Mouse (Mus musculus) CD8-positive naive resting alpha-beta T cell, adult 2 months (primary cell): Measurements from ENCODE around the gene Hist1h3e.
A peak's percentile ranks its signal among the peaks of the same experiment; 100 is the strongest.
"Not testable (repeated sequence)": the region's sequence is repeated elsewhere in the genome, so short reads cannot be mapped to it uniquely, and the experiment has no call there.

Source experiments
- DNase-seq, 2 experiments: peaks; one replicate each; pipeline ENCODE4 v3.0.0; 2022; ENCODE audit warnings: low read depth in 2 of 2, low spot score in 2 of 2

Hist1h3e gene

GRCm38 (mm10) chr13:23564482-23564881 is 2.3 kb upstream of the Hist1h3e start:
- no peak for DNase-seq

GRCm38 (mm10) chr13:23562699-23563462 is 712 bp upstream of the Hist1h3e start:
- DNase-seq = peak in 1 of 2 experiments; percentile 28

DNA sequence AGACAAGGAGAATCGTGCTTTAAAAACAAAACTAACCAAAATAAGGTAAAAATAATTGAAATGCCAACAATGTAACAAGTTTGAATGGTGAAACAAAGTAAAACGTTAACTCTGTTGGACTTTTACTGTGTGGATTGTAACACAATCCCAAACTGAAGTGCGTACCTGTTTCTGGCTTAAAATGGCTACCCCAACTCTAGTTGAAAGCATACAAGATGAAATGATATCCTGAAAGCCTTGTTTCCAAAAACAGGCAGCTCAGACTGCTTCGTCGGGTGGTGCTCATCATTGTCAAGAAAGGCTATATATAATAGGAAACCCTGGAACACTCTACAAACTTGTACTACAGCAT is 662 bp downstream of the Hist1h3e start:
- DNase-seq = not testable (repeated sequence)

GRCm38 (mm10) chr13:23560699-23561098 is 1.5 kb downstream of the Hist1h3e start:
- DNase-seq = not testable (repeated sequence)

GRCm38 (mm10) chr13:23556906-23557305 is 5.3 kb downstream of the Hist1h3e start:
- no peak for DNase-seq

GRCm38 (mm10) chr13:23555839-23556416 is 6.2 kb downstream of the Hist1h3e start:
- peak; percentile 28 to 57 for DNase-seq

GRCm38 (mm10) chr13:23554925-23555838 is 7.0 kb downstream of the Hist1h3e start:
- peak; percentile 30 to 57 for DNase-seq

- DNase-seq = no peak
Measured at GRCm38 (mm10) chr13:23554393-23554792, 7.8 kb downstream of the Hist1h3e start.

- DNase-seq = no peak
Measured at GRCm38 (mm10) chr13:23552962-23553361, 9.2 kb downstream of the Hist1h3e start, which contains the start of gene Hist1h1d. Hist1h1d (plus strand) TSS chr13:23553262.

DNA sequence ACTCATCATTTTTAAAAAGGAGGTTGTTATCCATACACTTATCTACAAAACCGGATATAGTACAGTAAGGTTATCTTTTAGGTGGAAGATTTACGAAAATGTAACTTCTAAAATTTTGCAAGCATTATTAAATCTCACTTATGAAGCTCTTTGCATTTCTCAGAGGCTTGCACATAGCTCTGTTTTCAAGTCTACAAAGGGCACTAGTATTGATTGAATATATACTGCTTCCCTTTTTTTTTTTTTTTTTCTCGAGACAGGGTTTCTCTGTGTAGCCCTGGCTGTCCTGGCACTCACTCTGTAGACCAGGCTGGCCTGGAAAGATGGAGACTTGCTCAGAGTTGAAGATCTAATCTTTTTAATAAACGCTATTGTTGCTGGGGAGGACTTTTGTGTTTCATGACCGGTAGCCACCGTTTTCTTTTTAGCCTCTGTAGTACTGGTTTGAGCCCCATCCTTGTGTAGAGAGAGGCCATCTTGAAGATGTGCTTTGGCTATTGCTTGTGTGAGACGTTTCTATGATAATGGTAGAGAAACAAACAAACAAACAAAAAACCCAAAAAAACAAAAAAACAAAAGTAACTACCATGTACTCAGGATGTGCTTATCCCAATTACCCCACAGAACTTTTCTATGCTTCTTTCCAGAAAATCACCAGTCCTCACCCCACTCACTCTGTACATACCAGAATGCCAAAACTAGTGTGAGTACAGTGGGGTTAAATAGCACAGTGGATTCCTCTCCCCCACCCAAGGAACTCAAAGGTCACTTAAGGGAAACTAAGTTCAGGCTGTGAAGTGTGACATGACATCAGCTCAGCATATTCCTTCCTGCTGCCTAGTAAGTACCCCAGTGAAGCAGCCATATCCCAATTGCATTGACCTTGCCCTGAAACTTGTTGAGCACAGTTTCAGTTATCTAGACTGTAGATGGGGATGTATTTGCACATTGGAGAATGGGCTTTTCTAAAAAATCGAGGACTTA is 9.9 kb downstream of the Hist1h3e start:
- DNase-seq = no peak

GRCm38 (mm10) chr13:23551146-23551834 is 10.9 kb downstream of the Hist1h3e start, which contains the start of gene Hist1h4f:
Hist1h4f (minus strand) TSS chr13:23551648.
- peak; percentile 61 to 81 for DNase-seq

- no peak for DNase-seq
Measured at GRCm38 (mm10) chr13:23550761-23551145, 11.4 kb downstream of the Hist1h3e start.

DNA sequence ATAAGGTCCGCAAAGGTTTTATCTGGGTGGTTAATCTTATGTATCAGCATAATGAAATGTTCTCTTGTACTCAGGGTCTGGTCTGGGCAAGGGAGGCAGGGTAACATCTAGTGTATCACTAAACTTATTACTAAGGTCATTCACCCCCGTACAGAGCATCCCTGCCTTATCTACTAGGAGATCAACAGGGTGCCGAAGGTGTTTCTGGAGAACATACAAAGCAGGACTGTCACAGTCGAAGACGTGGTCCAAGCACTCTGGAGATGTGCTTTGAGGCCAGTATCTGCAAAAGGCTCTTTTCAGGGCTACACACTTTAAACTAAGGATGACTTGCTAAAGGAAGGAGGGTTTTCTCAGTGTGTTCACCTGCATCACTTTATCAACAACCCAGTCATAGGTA is 15.5 kb downstream of the Hist1h3e start:
- no peak for DNase-seq

- DNase-seq = peak in 1 of 2 experiments; percentile 53
Measured at GRCm38 (mm10) chr13:23544787-23545120, 17.4 kb downstream of the Hist1h3e start.

GRCm38 (mm10) chr13:23543965-23544786 is 18.0 kb downstream of the Hist1h3e start, which contains the start of gene Hist1h3f:
Hist1h3f (plus strand) TSS chr13:23544052.
- DNase-seq = peak; percentile 75 to 82

DNA sequence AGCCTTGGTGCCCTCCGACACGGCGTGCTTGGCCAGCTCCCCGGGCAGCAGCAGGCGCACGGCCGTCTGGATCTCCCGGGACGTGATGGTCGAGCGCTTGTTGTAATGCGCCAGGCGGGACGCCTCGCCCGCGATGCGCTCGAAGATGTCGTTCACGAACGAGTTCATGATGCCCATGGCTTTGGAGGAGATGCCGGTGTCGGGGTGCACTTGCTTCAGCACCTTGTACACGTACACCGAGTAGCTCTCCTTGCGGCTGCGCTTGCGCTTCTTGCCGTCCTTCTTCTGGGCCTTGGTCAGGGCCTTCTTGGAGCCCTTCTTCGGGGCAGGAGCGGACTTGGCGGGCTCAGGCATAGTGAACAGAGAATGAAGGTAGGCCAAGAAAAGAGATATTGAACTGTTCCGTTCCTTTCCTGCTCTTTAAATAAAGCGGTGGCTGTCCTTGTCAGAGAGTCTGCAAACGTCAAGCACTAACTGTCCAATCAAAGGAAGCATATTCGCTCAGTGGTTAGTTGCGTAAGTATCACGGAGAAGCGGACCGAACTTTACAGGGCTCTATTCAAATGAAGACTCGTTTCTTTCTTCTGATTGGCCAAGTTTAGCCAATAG is 19.1 kb downstream of the Hist1h3e start, which contains the start of gene Hist1h2bh:
TSS of gene Hist1h2bh (minus strand) at position 394 of the 609 bp plus-strand sequence.
- DNase-seq = peak; percentile 61 to 66

DNA sequence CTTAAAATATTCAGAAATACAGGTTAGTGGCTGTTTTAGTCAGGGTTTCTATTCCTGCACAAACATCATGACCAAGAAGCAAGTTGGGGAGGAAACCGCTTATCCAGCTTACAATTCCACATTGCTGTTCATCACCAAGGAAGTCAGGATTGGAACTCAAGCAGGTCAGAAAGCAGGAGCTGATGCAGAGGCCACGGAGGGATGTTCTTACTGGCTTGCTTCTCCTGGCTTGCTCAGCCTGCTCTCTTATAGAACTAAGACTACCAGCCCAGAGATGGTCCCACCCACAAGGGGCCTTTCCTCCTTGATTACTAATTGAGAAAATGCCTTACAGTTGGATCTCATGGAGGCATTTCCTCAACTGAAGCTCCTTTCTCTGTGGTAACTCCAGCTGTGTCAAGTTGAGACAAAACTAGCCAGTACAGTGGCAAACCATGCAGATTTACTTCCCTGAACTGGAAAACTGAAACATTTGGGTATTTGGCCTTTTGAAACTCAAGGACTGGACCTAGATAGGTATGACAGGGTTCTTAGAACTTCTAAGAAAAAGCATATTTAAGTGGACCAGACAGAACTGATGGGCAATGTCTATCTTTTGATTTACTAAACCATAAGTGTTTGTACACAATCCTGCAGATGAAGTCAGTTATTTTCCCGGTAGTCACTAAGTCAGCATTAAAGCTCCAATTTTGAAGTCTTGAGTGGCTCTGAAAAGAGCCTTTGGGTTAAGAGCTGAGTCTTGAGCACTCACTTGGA is 19.8 kb downstream of the Hist1h3e start:
- DNase-seq = not testable (repeated sequence)

DNA sequence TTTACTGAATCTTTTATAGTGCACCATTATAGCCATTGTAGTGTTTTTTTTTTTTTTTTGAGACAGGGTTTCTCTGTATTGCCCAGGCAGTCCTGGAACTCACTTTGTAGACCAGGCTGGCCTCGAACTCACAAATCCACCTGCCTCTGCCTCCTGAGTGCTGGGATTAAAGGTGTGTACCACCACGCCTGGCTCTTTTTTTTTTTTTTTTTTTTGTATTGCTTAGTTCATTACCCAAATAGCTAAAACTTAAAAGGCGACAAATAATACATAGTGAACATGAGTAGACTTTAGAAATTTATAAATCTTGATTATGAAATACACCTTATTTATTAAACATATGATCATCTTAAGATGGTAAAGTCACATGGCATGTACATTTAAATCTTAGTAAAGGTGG is 20.7 kb downstream of the Hist1h3e start:
- no peak for DNase-seq
